Mouse (Mus musculus) lung, postnatal 0 days (tissue): ENCODE data around the gene Tas1r1.

ENCODE experiments used
- CTCF ChIP-seq: IDR thresholded peaks from 2 replicates; pipeline ENCODE4 v1.5.1; 2016; ENCODE audit warnings: antibody characterized with exemption, mild to moderate bottlenecking
- EP300 ChIP-seq: IDR thresholded peaks from 2 replicates; pipeline ENCODE4 v1.6.1; 2016; ENCODE audit warnings: antibody characterized with exemption, mild to moderate bottlenecking, control low read depth

DNA sequence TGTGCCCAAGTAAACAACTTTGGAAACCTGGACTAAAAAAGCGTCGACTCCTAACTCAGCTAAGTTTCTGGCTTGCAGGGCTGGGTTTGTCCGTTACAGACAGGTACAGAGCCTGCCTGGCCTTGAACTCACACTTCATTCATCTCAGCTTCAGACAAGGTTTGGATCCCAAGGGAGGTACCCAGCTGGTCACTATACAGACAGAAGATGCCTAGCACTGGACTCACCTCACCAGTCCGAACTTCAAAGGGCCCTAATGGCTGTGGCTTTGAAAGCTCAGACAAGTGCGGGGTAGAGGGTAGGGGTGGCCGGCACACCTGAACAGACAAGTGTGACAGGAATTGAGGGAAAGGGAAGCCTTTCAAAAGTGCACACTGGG, 49.3 kb downstream of the Tas1r1 start:
- TF ChIP-seq CTCF (no peak), EP300 (no peak)
